Mouse (Mus musculus): ENCODE data around the gene Anxa5. TPM values are rescaled to one million over a fixed set of nuclear protein-coding genes. Genes with fewer than 3 reads are reported as not detected.
A peak's percentile ranks its signal among the peaks of the same experiment; 100 is the strongest.

Gene Anxa5
- polyA plus RNA-seq, 1 experiment from 2014 or later: 244 TPM

DNA sequence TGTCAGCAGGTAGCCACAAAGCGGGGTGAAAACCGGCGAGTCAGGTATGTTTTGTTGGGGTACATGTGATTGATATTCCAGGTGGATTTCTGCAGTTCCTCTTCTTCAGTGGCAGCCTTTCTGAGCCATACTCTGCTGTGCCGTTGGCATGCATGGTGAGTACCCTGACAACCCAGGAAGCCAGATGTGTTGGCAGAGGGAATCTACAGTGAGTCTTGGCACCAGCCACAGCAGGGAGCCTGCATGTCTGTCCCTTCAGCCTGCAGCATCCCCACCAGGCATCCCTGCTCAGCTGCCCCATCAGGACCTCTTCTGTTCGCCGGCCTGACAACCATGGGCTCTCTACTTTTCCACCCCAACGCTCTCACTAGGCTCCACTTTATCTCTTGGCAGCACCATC lies 25.9 kb upstream of the Anxa5 start:
- no peaks in the 10 kb centered on the region for H3K4me1 ChIP-seq (ENCODE audit: control insufficient read depth, insufficient read depth, low read length)
- no peak overlapping the region for H3K4me2 ChIP-seq (replicated peaks; ENCODE audit: low read depth, low read length)
- WGBS: 80% methylated on average over 7 of the region's 7 CpGs
- H3K4me3 ChIP-seq (ENCODE audit: low read length): no peak overlapping the region
- H3K27ac ChIP-seq (ENCODE audit: low read depth, low read length): no peak overlapping the region
- H3K9me3 ChIP-seq (ENCODE audit: control insufficient read depth, low read length): no peaks in the 10 kb centered on the region
- H3K27me3 ChIP-seq (ENCODE audit: control insufficient read depth, insufficient read depth, low read length): no peaks in the 10 kb centered on the region
- no peak for ATAC-seq (ENCODE audit: low FRiP score, low TSS enrichment)
- no peak overlapping the region for H3K9ac ChIP-seq (ENCODE audit: low read depth, low read length)
- no peaks in the 10 kb centered on the region for H3K36me3 ChIP-seq (ENCODE audit: control insufficient read depth, insufficient read depth, low read length)

DNA sequence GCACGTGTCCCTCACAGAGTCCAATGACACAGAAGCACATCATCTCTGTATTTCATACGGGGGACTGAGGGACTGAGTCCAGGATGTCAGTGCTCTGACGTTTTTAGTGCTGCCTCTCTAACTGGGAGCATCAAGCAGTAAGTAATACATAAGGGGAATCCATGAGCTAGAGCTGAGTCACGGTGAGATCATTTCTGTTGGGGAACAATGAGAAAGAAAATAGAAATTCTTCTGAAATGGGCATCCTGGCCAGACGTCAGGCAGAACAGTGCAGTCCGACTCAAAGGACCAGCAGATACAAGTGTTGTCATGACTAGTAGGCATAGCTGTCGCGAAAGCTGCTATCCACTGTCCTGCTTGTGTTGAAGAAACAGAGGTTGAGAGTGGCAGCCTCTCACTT lies 25.3 kb upstream of the Anxa5 start:
- ATAC-seq (ENCODE audit: low FRiP score, low TSS enrichment): no peak
- Histone ChIP-seq H3K4me2 (replicated peaks; ENCODE audit: low read depth, low read length) (no peak overlapping the region), H3K9ac (ENCODE audit: low read depth, low read length) (no peak overlapping the region), H3K27ac (ENCODE audit: low read depth, low read length) (no peak overlapping the region), H3K4me3 (ENCODE audit: low read length) (no peak overlapping the region), H3K36me3 (ENCODE audit: control insufficient read depth, insufficient read depth, low read length) (no peaks in the 10 kb centered on the region), H3K9me3 (ENCODE audit: control insufficient read depth, low read length) (no peaks in the 10 kb centered on the region), H3K4me1 (ENCODE audit: control insufficient read depth, insufficient read depth, low read length) (no peaks in the 10 kb centered on the region), H3K27me3 (ENCODE audit: control insufficient read depth, insufficient read depth, low read length) (no peaks in the 10 kb centered on the region)
- 84% methylated on average over 8 of the region's 8 CpGs for WGBS

DNA sequence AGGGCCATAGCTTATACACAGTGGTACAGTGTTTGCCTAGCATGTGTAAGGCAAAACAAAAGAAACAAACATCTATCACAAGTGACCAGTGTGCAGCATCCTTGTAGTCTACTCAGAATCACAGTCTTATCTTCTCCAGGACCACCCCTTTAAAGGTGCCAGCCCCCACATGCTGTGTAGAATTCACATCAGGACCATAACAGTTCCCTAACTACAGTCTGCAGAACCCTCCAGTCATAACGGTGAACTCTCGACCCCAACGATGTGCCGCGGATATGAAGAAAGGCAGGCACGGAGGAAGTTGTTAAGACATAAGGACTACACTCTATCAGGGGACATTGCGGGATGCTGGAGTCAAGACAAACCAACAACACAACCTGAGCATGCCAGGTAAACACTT lies 23.7 kb upstream of the Anxa5 start:
- no peaks in the 10 kb centered on the region for H3K4me1 ChIP-seq (ENCODE audit: control insufficient read depth, insufficient read depth, low read length)
- 93% methylated on average over 7 of the region's 7 CpGs for WGBS
- H3K9ac ChIP-seq (ENCODE audit: low read depth, low read length): no peak overlapping the region
- H3K36me3 ChIP-seq (ENCODE audit: control insufficient read depth, insufficient read depth, low read length): no peaks in the 10 kb centered on the region
- no peaks in the 10 kb centered on the region for H3K9me3 ChIP-seq (ENCODE audit: control insufficient read depth, low read length)
- H3K4me3 ChIP-seq (ENCODE audit: low read length): no peak overlapping the region
- ATAC-seq (ENCODE audit: low FRiP score, low TSS enrichment): no peak
- H3K27ac ChIP-seq (ENCODE audit: low read depth, low read length): no peak overlapping the region
- no peaks in the 10 kb centered on the region for H3K27me3 ChIP-seq (ENCODE audit: control insufficient read depth, insufficient read depth, low read length)
- H3K4me2 ChIP-seq (replicated peaks; ENCODE audit: low read depth, low read length): no peak overlapping the region

DNA sequence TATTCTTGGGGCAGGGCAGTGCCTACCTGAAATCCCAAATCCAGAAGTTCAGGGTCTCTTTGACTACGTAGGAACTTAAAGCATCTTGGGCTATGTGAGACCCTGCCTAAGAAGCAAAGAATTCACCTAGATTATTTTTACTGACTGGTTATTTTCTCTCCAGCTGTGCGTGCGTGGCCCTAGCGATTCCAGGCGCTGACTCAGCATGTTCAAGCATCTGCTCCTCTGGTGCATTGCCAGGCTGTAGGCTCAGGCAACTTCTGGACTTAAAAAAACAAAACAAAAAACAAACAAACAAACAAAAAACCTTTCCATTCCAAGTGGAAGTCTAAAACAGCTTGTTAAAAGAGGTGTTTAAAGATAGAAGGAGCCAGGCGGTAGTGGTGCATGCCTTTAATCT lies 22.5 kb upstream of the Anxa5 start:
- H3K27ac ChIP-seq (ENCODE audit: low read depth, low read length): no peak overlapping the region
- no peak for ATAC-seq (ENCODE audit: low FRiP score, low TSS enrichment)
- H3K4me3 ChIP-seq (ENCODE audit: low read length): no peak overlapping the region
- no peak overlapping the region for H3K4me2 ChIP-seq (replicated peaks; ENCODE audit: low read depth, low read length)
- no peaks in the 10 kb centered on the region for H3K36me3 ChIP-seq (ENCODE audit: control insufficient read depth, insufficient read depth, low read length)
- WGBS: 87% methylated on average over 6 of the region's 6 CpGs
- no peaks in the 10 kb centered on the region for H3K9me3 ChIP-seq (ENCODE audit: control insufficient read depth, low read length)
- no peaks in the 10 kb centered on the region for H3K27me3 ChIP-seq (ENCODE audit: control insufficient read depth, insufficient read depth, low read length)
- H3K4me1 ChIP-seq (ENCODE audit: control insufficient read depth, insufficient read depth, low read length): no peaks in the 10 kb centered on the region
- no peak overlapping the region for H3K9ac ChIP-seq (ENCODE audit: low read depth, low read length)

DNA sequence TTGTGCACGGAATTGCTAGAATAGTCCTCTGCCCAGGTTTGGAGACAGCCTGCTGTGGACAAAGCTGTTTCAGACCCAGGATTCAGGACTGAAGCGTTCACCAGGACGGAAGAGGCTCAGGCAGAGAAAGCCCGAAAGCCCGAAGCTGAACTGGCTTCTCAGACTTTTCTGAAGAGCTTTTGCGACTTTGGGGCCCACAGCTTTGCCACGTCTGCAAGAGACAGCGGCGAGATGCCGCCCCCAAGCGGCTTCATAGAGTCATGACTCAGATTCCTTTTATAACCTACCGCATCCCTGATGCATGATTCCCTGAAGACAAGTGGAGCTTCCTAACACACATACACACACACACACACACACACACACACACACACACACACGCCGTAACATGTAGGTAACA lies 21.1 kb upstream of the Anxa5 start:
- Histone ChIP-seq H3K27ac (ENCODE audit: low read depth, low read length) (no peak overlapping the region), H3K4me3 (ENCODE audit: low read length) (no peak overlapping the region), H3K9ac (ENCODE audit: low read depth, low read length) (no peak overlapping the region; the same call in 1 of the 2 replicates), H3K4me2 (replicated peaks; ENCODE audit: low read depth, low read length) (peak overlapping the region; percentile 22; the same call in 1 of the 2 replicates), H3K9me3 (ENCODE audit: control insufficient read depth, low read length) (no peaks in the 10 kb centered on the region), H3K36me3 (ENCODE audit: control insufficient read depth, insufficient read depth, low read length) (no peaks in the 10 kb centered on the region), H3K4me1 (ENCODE audit: control insufficient read depth, insufficient read depth, low read length) (no peaks in the 10 kb centered on the region), H3K27me3 (ENCODE audit: control insufficient read depth, insufficient read depth, low read length) (no peaks in the 10 kb centered on the region)
- ATAC-seq (ENCODE audit: low FRiP score, low TSS enrichment): peak; percentile 61
- WGBS: 20% methylated on average over 14 of the region's 14 CpGs

DNA sequence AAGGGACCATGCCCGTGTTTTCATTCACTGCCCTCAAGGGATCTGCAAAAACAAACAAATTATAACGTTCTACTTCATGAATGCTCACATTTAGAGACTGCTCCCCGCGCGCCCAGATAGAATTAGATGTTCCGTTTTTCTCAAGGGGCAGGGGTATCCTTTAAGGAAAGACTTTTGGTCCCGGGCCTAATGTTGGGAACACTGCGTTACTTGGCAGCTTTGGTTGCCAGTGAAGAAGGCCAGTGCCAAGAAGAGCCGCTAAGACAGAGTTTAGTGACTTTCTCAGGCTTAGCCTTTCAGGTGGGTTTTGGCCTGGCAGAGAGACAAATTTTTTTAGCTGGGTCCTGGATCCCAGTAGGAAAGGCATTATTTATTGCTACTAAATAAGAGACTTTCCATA lies 20.6 kb upstream of the Anxa5 start:
- no peaks in the 10 kb centered on the region for H3K9me3 ChIP-seq (ENCODE audit: control insufficient read depth, low read length)
- H3K4me2 ChIP-seq (replicated peaks; ENCODE audit: low read depth, low read length): no peak overlapping the region
- ATAC-seq (ENCODE audit: low FRiP score, low TSS enrichment): no peak
- WGBS: 87% methylated on average over 9 of the region's 9 CpGs
- no peak overlapping the region for H3K9ac ChIP-seq (ENCODE audit: low read depth, low read length)
- no peak overlapping the region for H3K4me3 ChIP-seq (ENCODE audit: low read length)
- no peak overlapping the region for H3K27ac ChIP-seq (ENCODE audit: low read depth, low read length)
- H3K27me3 ChIP-seq (ENCODE audit: control insufficient read depth, insufficient read depth, low read length): no peaks in the 10 kb centered on the region
- H3K4me1 ChIP-seq (ENCODE audit: control insufficient read depth, insufficient read depth, low read length): no peaks in the 10 kb centered on the region
- H3K36me3 ChIP-seq (ENCODE audit: control insufficient read depth, insufficient read depth, low read length): no peaks in the 10 kb centered on the region

DNA sequence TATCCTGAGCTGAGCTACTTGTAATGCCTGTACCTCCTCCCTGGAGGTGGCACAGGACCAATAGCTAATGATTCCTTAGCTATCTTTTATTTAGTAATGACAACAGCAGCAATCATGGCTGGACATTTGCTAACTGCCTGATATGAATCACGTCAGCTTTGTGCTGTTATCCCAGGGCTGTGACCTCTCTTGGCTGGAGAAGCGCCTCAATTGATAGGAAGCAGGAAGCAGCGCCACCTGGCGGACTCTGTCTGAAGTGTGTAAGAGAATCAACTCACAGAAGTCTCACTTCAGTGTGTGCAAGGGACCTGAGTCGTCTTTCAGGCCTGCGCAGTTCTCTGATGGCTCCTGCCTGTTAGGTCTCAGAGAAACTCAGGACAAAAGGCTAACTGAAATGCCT lies 19.7 kb upstream of the Anxa5 start:
- Histone ChIP-seq H3K27me3 (ENCODE audit: control insufficient read depth, insufficient read depth, low read length) (no peaks in the 10 kb centered on the region), H3K4me2 (replicated peaks; ENCODE audit: low read depth, low read length) (no peak overlapping the region; the same call in 1 of the 2 replicates), H3K9me3 (ENCODE audit: control insufficient read depth, low read length) (no peaks in the 10 kb centered on the region), H3K4me3 (ENCODE audit: low read length) (no peak overlapping the region), H3K27ac (ENCODE audit: low read depth, low read length) (no peak overlapping the region), H3K36me3 (ENCODE audit: control insufficient read depth, insufficient read depth, low read length) (no peaks in the 10 kb centered on the region), H3K4me1 (ENCODE audit: control insufficient read depth, insufficient read depth, low read length) (no peaks in the 10 kb centered on the region), H3K9ac (ENCODE audit: low read depth, low read length) (no peak overlapping the region)
- WGBS: 7% methylated on average over 6 of the region's 6 CpGs
- ATAC-seq (ENCODE audit: low FRiP score, low TSS enrichment): peak; percentile 77

DNA sequence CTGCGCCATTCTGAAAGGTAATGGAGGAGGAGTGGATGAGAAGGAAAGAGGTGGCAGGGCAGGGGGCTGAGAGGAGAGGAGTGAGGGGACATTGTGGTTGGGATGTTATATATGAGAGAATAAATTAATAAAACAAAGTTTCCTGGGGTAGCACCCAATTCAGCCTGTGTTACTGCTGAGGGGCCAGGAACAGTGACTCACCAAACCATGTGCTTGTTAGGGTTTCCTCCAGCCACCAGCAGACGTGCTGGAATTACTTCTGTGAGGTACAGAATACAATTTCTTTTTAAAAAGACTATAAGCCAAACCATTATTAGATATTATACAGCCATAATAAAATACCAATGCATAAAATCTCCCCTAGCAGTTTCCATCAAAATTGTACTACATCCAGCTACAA lies 18.9 kb upstream of the Anxa5 start:
- ATAC-seq (ENCODE audit: low FRiP score, low TSS enrichment): no peak
- no peaks in the 10 kb centered on the region for H3K36me3 ChIP-seq (ENCODE audit: control insufficient read depth, insufficient read depth, low read length)
- H3K4me3 ChIP-seq (ENCODE audit: low read length): no peak overlapping the region
- H3K27me3 ChIP-seq (ENCODE audit: control insufficient read depth, insufficient read depth, low read length): no peaks in the 10 kb centered on the region
- no peak overlapping the region for H3K9ac ChIP-seq (ENCODE audit: low read depth, low read length)
- 83% methylated on average over 2 of the region's 2 CpGs for WGBS
- no peaks in the 10 kb centered on the region for H3K4me1 ChIP-seq (ENCODE audit: control insufficient read depth, insufficient read depth, low read length)
- H3K9me3 ChIP-seq (ENCODE audit: control insufficient read depth, low read length): no peaks in the 10 kb centered on the region
- H3K27ac ChIP-seq (ENCODE audit: low read depth, low read length): no peak overlapping the region
- no peak overlapping the region for H3K4me2 ChIP-seq (replicated peaks; ENCODE audit: low read depth, low read length)

DNA sequence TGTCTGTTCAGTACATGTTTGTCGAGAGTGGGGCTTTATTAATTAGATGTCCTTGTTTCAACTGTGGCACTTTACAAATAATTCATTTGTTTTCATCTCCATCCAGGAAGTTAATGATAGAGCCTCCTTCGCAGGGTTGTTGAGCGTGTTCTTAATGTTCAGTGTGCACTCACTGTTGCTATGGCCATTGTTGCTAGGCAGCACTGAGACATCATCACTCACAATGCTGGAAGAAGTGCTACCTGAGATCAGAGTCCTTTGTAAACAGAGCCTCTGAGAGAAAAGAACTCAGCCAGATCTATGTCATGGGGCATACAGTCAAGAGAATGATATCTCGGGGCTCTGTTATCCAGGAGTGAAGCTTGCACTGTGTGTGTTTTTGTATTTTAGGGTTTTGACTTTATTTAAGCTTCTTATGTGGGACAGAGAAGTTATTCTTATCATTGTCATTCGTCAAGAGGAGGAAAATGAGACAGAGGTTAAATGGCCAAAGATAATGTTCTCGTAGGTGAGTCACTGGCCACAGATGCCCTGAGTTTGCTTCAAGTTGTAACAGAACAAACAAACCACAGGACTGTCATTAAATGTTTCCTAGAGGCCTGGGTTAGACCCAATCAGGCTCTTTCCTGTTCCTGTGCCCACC lies 18.1 kb upstream of the Anxa5 start:
- Histone ChIP-seq H3K9ac (ENCODE audit: low read depth, low read length) (no peak overlapping the region), H3K36me3 (ENCODE audit: control insufficient read depth, insufficient read depth, low read length) (no peaks in the 10 kb centered on the region), H3K4me2 (replicated peaks; ENCODE audit: low read depth, low read length) (no peak overlapping the region), H3K27ac (ENCODE audit: low read depth, low read length) (no peak overlapping the region), H3K4me3 (ENCODE audit: low read length) (no peak overlapping the region), H3K4me1 (ENCODE audit: control insufficient read depth, insufficient read depth, low read length) (no peaks in the 10 kb centered on the region), H3K27me3 (ENCODE audit: control insufficient read depth, insufficient read depth, low read length) (no peaks in the 10 kb centered on the region), H3K9me3 (ENCODE audit: control insufficient read depth, low read length) (no peaks in the 10 kb centered on the region)
- 71% methylated on average over 6 of the region's 6 CpGs for WGBS
- no peak for ATAC-seq (ENCODE audit: low FRiP score, low TSS enrichment)
